Mouse (Mus musculus) testis, postnatal 10 days (tissue): ENCODE results near the gene Prss38.

Experiments used
- DNase-seq: peaks from one replicate; pipeline ENCODE4 v3.0.0; 2021; ENCODE audit warnings: low spot score

Prss38 gene

DNA sequence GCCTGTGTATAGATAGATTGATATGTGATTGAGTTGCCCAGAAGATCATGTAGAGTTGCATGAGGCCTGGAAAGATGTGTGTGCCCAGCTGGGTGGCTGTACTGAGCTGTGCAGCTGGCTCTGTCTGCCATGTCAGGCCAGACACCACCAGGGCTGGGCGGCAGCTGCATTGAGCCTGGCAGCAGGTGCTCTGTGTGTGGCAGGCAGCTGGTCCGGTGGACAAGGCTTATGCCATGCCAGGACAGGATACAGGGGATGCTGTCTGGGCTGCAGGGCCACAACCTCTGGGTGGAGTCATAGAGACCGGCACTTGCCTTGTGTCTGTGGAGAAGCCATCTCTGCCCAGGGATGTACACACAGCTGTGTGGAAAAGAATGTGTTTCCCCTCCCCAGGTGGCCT is 52.5 kb downstream of the Prss38 start:
- no peak for DNase-seq
